Mouse (Mus musculus): ENCODE results near the gene Gm2237. TPM values are rescaled to one million over a fixed set of nuclear protein-coding genes. Genes with fewer than 3 reads are reported as not detected.
"Not testable (repeated sequence)": the region's sequence is repeated elsewhere in the genome, so short reads cannot be mapped to it uniquely, and the experiment has no call there.

Gene Gm2237
- total RNA-seq (2021): 1 to 10 TPM in 1 of 2 experiments, under 1 TPM in 1; 0.47 to 2.1 TPM
- long read RNA-seq, experiment 1: 0 reads
- long read RNA-seq, experiment 2: 0 reads

DNA sequence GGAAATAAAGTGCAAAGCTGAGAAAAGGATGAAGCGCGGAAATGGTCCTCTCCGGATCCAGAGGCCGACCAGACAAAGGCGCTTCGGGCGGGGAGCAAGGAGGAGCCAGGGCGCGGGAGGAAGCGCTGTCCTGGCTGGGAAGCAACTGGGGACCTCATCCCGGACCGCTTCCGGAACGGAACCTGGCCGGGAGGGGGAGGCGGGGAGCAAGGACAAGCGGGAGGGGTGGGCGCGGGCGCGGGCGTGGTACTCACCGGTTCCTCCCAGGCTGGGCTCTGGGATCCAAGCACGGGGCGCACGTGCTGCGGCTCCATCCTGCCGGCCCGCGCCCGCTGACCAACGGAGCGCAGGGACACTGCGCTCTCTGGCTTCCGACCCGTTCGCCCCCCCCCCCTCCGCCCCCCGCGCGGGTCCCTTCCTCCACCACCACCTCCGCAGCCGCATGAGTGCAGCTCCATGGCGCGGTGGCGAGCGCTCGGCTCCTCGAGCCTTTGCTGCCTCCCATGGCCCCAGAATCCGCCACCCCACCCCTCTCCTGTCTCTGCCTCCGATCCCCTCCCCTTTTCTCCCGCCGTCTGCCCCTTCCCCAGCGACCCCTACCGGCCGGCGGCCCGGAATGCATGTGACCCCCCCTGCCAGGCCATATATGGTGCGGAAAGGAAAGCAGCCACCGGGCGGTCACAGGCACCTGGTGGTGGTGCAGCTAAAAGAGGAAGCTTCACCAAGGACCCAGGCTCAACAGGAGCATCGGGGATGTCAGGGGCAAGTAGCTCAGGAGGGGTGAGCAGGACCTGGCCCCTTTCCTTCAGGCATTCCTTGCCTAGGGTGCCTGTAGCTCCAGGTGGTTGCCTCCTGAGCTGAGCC, at the start of gene Gm2237:
Gm2237 (minus strand) TSS at position 332 of the 864 bp plus-strand sequence.
- DNase-seq: peak; percentile 29
- intact Hi-C loops (cut with DNase I; ENCODE audit: low total_unique reads): not testable (repeated sequence)

DNA sequence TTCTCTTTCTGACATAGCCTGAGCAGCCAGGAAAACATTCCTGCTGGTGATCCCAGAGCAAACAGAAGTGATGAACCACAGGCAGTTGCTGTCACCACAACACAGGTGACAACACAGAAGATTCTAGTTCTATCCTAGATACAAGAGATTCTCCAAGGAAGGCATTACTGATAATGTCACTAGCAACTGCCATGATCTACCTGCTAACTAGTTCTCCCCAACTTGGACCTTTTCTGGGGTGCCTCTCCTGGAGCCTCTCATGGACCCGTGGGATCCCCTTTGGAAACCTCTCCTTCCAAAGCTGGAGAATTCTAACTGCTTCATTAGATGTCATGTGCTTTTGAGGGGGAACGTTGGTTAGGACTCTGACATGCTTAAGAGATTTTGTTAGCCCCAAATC, 17.5 kb upstream of the Gm2237 start, which contains the start of gene Gm5458:
Gm5458 (minus strand) TSS at position 101 of the 400 bp plus-strand sequence.
- DNase-seq; intact Hi-C loops (cut with DNase I; ENCODE audit: low total_unique reads): not testable (repeated sequence)

DNA sequence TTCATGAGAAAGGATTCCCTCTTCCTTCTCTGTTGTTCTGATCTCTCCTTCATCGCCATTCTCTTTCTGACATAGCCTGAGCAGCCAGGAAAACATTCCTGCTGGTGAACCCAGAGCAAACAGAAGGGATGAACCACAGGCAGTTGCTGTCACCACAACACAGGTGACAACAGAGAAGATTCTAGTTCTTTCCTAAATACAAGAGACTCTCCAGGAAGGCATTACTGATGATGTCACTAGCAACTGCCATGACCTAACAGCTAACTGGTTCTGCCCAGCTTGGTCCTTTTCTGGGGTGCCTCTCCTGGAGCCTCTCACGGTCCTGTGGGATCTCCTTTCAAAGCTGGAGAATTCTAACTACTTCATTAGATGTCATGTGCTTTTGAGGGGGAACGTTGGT, 35.1 kb downstream of the Gm2237 start, which contains the start of gene Gm2244:
Gm2244 (minus strand) TSS at position 101 of the 400 bp plus-strand sequence.
- DNase-seq; intact Hi-C loops (cut with DNase I; ENCODE audit: low total_unique reads): not testable (repeated sequence)

Other genes with a start within 250 kb of the Gm2237 start
- not detected for gene Gm21738, start 166.2 kb downstream of the Gm2237 start, total RNA-seq (2021)
- not detected for gene Gm2244, start 35.2 kb downstream of the Gm2237 start, total RNA-seq (2021)
- gene Gm5458, start 17.4 kb upstream of the Gm2237 start, total RNA-seq (2021): not detected
- 10 to 100 TPM; 46.5 to 62.5 TPM for gene Nid2, start 166.1 kb upstream of the Gm2237 start, total RNA-seq (2021)
- gene Rtraf, start 238.7 kb upstream of the Gm2237 start, total RNA-seq (2021): 10 to 100 TPM; 68.0 to 70.2 TPM